Mouse (Mus musculus): ENCODE measurements around the gene Fam181a.

- TF ChIP-seq CTCF (IDR thresholded peaks at IDR 0.05; ENCODE audit: low read depth): peak; percentile 94
- TF ChIP-seq EP300 (IDR thresholded peaks at IDR 0.05; ENCODE audit: low read depth): no peak
These were observed 37.7 kb downstream of the Fam181a start for GRCm38 (mm10) chr12:103348506-103348905.

Measured in heart, postnatal 0 days (tissue).